Mouse (Mus musculus) layer of hippocampus, adult 18-20 months (tissue): ENCODE measurements around the gene Ebf1. TPM values are rescaled to one million over a fixed set of nuclear protein-coding genes. Genes with fewer than 3 reads are reported as not detected.

Experiments
- DNase-seq, 2 experiments: peaks; one replicate each; pipeline ENCODE4 v3.0.0; 2022; ENCODE audit warnings: low spot score in 2 of 2
- total RNA-seq, 2 experiments: library from RNA; stranded (reverse); gene quantifications; 2 replicates each; pipeline ENCODE4 v1.2.3; 2021

The Ebf1 gene
- total RNA-seq, 2 experiments from 2014 or later = 2.7 TPM

DNA sequence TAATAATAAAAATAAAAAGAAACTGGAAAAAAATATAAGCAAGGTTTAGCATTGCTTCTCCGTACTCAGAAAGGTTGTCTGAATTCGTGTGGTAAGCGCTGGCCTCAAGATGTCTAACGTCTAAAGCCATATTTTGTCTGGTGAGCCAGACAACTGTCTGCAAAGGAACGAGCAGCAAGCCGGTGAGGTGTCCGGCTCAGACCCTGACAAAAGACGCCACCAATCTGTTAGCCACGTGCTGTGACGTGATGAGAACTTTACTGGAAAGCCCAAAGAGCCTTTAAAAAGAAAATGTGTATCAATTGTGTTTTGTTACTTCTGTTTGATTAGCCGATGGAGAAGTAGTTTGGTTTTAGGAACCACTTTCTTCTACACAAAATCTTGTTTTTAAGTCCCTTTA, 390.2 kb downstream of the Ebf1 start:
- DNase-seq = no peak

DNA sequence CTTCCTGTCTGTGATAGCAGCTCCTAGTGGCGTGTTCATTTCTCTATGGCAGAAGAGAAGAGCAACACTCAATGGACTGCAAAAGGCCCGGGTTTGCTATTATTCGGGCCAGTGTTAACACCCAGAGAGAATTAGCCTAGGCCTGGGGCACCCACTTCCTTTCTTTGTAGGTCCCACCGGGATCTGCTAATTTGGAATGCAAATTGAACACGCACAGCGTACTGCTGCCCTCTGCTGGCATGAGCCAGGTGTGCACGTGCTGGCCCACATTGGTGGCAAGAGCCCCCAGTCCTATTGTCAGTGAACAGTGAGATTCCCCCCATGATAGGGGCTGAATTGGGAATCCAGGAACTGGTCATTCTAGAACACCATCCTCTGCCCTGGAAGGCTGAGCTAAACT, 391.0 kb downstream of the Ebf1 start:
- peak; percentile 29 to 80 for DNase-seq

DNA sequence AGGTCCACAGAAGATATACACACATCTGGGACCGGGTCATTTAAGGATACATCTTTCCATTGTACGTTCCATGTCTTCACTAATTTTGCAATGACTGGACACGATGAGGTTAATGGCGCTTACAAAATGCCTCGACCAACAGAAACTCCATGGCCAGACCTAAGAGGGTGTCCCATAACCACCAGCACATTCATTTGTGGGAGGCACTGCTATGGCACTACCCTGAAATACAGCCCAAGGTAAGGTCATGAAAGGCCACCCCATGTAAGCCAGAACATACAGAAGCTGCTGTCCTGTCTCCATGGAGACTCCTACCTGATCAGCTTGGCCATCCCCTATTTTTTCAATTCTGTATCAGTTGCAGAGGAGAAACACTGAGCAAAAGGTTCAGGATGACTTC, 391.6 kb downstream of the Ebf1 start:
- DNase-seq = no peak

DNA sequence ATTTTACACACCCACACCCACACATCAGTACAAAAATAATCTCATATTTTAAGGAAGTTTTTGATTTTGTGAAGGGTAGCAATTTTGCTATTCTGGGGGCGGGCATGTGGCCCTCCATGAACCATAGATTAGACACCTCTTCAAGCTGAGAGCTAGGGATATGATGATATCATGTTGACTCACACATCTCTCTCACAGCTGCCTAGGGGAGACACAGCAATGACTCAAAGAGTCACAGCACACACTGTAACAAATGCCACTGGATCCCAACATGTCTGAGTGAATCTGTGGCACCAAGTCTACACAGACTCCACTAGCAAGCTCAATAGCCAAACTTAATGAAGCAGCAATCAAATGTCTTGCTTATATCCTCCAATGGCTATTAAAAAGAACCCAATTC, 395.0 kb downstream of the Ebf1 start:
- DNase-seq = no peak

GRCm38 (mm10) chr11:45017493-45017892, 400.4 kb downstream of the Ebf1 start:
- no peak for DNase-seq

DNA sequence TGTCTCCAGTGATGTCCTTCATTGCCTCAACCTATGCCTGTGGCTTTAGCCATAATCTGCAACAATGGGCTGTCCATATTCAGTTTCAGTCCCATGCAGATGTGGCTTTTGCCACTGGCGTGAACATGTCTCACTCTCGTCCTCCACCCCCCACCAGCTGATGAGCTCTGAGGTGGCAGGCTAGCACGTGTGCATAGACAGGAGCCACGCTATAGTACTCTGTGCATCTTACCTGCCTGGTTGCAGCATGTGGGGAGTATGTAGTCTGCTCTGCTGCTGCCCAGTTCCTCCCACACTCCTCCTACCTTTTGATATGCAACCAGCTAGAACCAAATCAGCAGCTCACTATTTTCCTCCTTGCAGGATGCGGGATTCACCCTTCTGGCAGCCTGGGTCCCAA, 408.9 kb downstream of the Ebf1 start:
- no peak for DNase-seq

- no peak for DNase-seq
Observed at GRCm38 (mm10) chr11:45026674-45027073, 409.6 kb downstream of the Ebf1 start.

GRCm38 (mm10) chr11:45027076-45027475, 410.0 kb downstream of the Ebf1 start:
- DNase-seq = no peak

DNA sequence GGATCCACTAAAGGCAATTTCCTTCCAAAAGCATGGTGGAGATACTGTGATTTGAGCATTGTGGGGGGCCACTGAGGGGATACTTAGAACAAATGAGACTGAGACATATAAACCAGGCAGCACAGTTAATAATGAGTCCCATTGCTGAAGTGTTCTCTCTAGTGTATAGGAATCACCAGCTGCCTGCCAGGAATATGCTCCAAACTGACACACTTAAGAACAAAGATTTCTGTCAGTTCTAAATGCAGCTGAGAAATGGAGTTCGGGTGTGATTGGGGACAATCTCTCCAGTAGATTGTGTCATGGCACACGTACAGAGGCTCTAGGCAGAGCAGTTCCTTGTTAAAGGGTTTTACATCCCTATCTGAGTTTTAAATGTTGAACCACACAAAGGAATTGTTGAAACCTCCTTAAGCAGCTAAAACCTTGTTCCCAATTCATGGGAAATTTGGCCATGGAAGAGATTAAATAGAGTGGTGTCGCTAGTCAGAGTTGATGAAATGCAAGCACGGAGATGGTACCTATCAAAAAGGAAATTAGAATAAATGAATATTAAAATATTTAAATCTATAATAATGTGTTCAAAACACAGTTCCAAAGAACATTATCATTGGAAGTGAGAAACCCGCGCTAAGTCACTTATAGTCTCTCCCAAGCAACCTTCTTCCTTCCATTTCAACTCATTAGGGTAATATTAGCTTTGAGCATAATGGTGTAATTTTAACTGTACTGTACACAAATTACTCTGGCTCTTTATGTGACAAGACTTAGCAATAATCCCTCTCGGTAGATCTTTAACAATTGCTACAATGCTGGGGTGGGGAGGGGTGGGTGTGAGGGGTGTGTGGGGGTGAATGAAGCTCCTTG, 438.9 kb downstream of the Ebf1 start:
- DNase-seq = peak in 1 of 2 experiments; percentile 2

Other genes with a start within 250 kb of the Ebf1 start
- gene Il12b, start 217.3 kb upstream of the Ebf1 start, total RNA-seq = not detected
- gene Ublcp1, start 146.8 kb upstream of the Ebf1 start, total RNA-seq = 10 to 100 TPM; 46.7 to 49.2 TPM
- 100 to 1,000 TPM in 1 of 2 experiments, 10 to 100 TPM in 1; 87.0 to 107 TPM for gene Rnf145, start 98.4 kb upstream of the Ebf1 start, total RNA-seq